Mouse (Mus musculus) intestine, postnatal 0 days (tissue): ENCODE results near the gene Cacna1a. TPM values are rescaled to one million over a fixed set of nuclear protein-coding genes. Genes with fewer than 3 reads are reported as not detected.
A peak's percentile ranks its signal among the peaks of the same experiment; 100 is the strongest.

Experiments used
- ATAC-seq: fragments of 200-750 bp; cut with Nextera tagmentation; 2 replicates; pipeline ENCODE4 v1.8.0; 2017; ENCODE audit warnings: mild to moderate bottlenecking, moderate TSS enrichment, moderate library complexity
- H3K27ac ChIP-seq: fragments of 300-500 bp; sonication (generic); 2 replicates; pipeline ENCODE4 v1.5.1; 2014; ENCODE audit warnings: mild to moderate bottlenecking, low read depth, low read length, moderate library complexity
- H3K27me3 ChIP-seq: fragments of 300-500 bp; sonication (generic); replicated peaks from 2 replicates; pipeline ENCODE4 v1.6.1; 2014; ENCODE audit warnings: low read length, mixed read lengths; ENCODE audit not compliant: control insufficient read depth, insufficient read depth
- H3K36me3 ChIP-seq: fragments of 300-500 bp; sonication (generic); 2 replicates; pipeline ENCODE4 v1.6.1; 2014; ENCODE audit warnings: mild to moderate bottlenecking, moderate library complexity; ENCODE audit not compliant: control insufficient read depth, insufficient read depth
- H3K4me1 ChIP-seq: fragments of 300-500 bp; sonication (generic); replicated peaks from 2 replicates; pipeline ENCODE4 v1.6.1; 2014; ENCODE audit warnings: antibody characterized with exemption, low read length, mixed read lengths; ENCODE audit not compliant: control insufficient read depth, insufficient read depth
- H3K4me2 ChIP-seq: fragments of 300-500 bp; sonication (generic); replicated peaks from 2 replicates; pipeline ENCODE4 v1.6.1; 2014; ENCODE audit warnings: low read depth, mild to moderate bottlenecking, moderate library complexity
- H3K4me3 ChIP-seq: fragments of 300-500 bp; sonication (generic); 2 replicates; pipeline ENCODE4 v1.5.1; 2014; ENCODE audit warnings: low read depth, low read length
- H3K9ac ChIP-seq: fragments of 300-500 bp; sonication (generic); 2 replicates; pipeline ENCODE4 v1.6.1; 2014; ENCODE audit warnings: mild to moderate bottlenecking, low read depth, low read length
- H3K9me3 ChIP-seq: fragments of 300-500 bp; sonication (generic); 2 replicates; pipeline ENCODE4 v1.6.1; 2016; ENCODE audit warnings: mixed run types; ENCODE audit not compliant: control insufficient read depth
- CTCF ChIP-seq: sonication (generic); IDR thresholded peaks from 2 replicates; pipeline ENCODE4 v1.5.1; 2016; ENCODE audit warnings: low read depth, mild to moderate bottlenecking, control low read depth, antibody characterized with exemption, moderate library complexity
- WGBS: fragments of 180-500 bp; shearing (Covaris S2); extraction: QIAGEN DNeasy Blood & Tissue Kit; methylation state at CpG from one replicate; pipeline ENCODE4 v1.1.7; 2014; 5-methylcytosine and 5-hydroxymethylcytosine counted together
- polyA plus RNA-seq: library from polyadenylated mRNA; unstranded; fragments of >200 nt; fragmentation: Nextera tagmentation; extraction: Ambion mirVana; gene quantifications from 2 replicates; pipeline ENCODE4 v1.2.1, GENCODE M21; 2015

Gene Cacna1a
- polyA plus RNA-seq, 1 experiment from 2014 or later = 2.4 TPM

DNA sequence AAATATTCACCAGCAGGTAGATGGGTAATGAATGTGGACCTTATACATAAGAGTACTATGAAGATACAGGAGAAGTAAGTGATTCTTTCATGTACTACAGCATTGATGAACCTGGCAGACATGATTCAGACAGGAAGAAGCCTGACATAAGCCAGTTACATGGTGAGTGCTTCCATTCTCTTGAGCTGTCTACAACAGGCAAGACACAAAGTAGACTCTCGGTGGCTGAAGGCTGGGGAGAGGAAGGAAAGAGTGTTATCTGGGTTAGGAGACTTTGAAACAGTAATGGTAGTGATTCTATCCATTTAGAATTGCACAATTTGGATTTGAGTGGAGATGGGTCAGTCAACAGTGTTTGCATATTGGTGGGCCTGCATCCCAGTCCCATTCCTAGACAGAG, 270.7 kb downstream of the Cacna1a start:
- peaks cover 4% of the 10 kb centered on the region; the same call in 1 of the 2 replicates for H3K4me1 ChIP-seq
- 32% methylated on average over 1 of the region's 1 CpGs for WGBS

DNA sequence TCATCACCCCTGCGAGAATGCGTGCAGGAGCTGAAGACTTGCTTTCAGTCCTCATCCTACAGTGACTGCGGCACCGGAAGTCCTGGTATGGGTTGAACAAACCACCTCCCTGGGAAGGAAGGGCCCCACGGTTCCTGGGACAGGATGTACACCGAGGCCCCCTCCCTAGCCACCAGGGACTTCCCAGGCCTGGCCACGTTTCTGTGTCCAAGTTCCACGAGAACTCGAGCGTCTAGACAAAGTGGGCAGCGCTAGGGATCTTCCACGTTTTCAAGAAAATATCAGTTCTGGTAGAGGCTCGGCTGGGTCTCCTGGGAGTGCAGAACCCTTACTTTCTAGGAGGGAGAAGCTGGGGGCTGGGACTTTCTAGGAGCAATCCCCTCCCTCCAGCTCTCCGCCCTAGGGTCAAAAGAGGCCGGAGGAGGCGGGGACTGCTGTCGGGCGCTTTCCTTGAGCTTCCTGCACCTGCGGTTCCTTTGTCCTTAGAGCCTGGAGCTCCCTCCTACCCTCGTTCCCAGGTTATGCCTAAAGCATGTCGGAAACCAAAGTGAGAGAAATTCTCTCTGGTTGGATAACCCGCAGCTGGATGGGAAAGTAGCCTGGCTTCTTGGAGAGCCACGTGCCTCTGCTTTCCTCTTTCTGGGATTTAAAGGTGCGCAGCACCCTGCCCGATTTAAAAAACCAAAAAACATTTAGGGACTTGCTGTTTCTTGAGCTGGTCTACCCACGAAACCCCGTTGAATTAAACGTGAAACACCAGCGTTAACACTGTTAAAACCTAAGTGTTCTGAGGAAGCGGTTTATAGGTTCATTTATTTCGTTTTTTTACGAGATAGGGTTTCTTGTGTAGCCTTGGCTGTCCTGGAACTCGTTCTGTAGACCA, 271.9 kb downstream of the Cacna1a start:
- no peaks in the 10 kb centered on the region for H3K36me3 ChIP-seq

More for the DNA sequence above, 270.7 kb downstream of the Cacna1a start:
- H3K9me3 ChIP-seq = no peaks in the 10 kb centered on the region
- no peaks in the 10 kb centered on the region for H3K27me3 ChIP-seq
- no peaks in the 10 kb centered on the region for H3K36me3 ChIP-seq
- TF ChIP-seq CTCF = no peak
- peak overlapping the region; percentile 99; the same call in 1 of the 2 replicates for H3K27ac ChIP-seq
- H3K4me2 ChIP-seq = peak overlapping the region; percentile 84; the same call in 1 of the 2 replicates
- H3K9ac ChIP-seq = no peak overlapping the region
- no peak for ATAC-seq
- no peak overlapping the region for H3K4me3 ChIP-seq

DNA sequence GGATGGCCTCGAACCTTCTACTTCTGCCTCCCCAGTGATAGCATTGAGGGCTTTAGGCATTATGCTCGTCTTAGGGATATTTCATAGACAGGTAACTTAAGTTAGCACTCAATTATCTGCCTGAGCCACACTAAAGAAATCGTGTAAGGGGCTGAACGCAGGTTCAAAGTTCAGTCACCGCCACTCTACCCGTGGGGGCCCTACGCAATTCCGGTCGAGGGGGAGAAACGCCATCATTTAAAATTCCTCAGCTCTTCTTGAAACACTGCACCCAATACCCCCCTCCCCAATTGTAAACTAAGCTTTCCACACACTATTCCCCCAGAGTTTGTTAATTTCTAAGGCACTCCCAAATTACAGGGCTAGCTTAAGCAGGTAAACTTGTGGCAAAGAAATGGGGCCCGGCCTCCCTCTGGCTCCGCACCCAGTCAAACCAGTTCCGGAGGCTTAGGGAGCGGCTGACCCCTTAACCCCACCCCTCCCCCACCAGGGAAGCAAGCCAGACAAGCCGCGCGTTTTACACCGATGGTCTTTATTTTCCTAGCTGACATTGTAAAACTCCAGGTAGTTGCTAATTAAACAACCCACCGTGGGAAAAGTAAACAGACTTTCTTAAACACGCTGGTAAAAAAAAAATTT, 272.7 kb downstream of the Cacna1a start:
- peak; percentile 46 for ATAC-seq

More for the DNA sequence above, 271.9 kb downstream of the Cacna1a start:
- no peak for TF ChIP-seq CTCF
- Histone ChIP-seq H3K4me1 (peaks cover 4% of the 10 kb centered on the region; the same call in 1 of the 2 replicates), H3K9ac (peak overlapping the region; percentile 99), H3K27ac (peak overlapping the region; percentile 99), H3K4me3 (peak overlapping the region; percentile 84), H3K27me3 (no peaks in the 10 kb centered on the region), H3K9me3 (no peaks in the 10 kb centered on the region), H3K4me2 (peak overlapping the region; percentile 84)
- WGBS = 3% methylated on average over 33 of the region's 33 CpGs
- peak; percentile 28 for ATAC-seq

DNA sequence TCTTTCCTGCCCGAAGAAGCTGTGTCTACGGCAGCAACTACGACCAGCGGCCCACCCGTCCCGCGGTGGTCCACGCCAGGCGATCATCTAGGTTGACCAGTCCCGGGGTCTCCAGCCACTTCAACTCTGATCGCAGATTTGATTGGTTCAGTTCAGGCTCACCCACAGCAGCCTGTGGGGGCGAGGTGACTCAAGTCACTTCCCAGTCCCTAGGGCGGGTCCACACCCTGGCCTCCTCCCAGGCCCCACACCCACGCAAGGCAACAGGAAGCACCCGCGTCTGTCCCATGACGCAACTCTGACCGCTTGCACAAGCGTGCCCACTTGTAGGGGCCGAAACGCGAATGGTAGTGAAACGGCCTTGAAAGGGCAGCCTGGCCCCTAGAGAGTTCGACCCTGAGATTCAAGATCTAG, 273.2 kb downstream of the Cacna1a start:
- no peak for TF ChIP-seq CTCF
- WGBS = under 1% methylated on average over 24 of the region's 24 CpGs

More for the DNA sequence above, 272.7 kb downstream of the Cacna1a start:
- Histone ChIP-seq H3K4me3 (peak overlapping the region; percentile 84), H3K27me3 (no peaks in the 10 kb centered on the region), H3K27ac (peak overlapping the region; percentile 99), H3K9ac (peak overlapping the region; percentile 99), H3K9me3 (no peaks in the 10 kb centered on the region), H3K36me3 (no peaks in the 10 kb centered on the region), H3K4me2 (peak overlapping the region; percentile 84), H3K4me1 (no peaks in the 10 kb centered on the region; the same call in 1 of the 2 replicates)
- no peak for TF ChIP-seq CTCF
- WGBS = 4% methylated on average over 20 of the region's 20 CpGs

DNA sequence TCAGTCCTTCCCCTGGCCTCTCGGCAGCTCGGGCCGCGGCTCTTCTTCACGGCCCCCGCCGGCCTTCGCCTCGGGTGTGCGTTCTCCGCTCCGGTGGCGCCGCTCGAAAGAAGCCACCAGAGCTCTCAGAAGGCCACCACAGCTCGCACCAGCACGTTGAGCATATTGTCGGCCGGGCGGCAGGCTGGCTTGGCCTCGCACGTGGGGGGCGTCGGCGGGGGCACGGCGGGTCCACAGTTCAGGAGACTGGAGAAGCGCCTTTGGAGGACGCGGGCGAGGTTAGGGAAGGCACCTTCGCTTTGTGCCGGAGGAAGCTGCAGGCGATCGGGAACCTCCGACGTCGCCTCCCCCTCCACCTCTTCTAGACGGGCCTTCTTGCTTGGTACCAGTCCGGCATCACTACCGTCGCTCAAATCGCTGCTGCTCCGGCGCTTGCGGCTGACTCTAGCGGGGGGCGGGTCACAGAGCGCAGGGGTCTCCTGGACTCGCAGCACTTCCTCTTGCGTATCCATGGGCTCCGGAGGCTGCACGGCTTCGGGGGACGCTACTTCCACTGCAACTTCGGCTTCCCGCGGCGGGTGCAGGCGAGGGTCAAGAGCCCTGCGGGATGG, 273.8 kb downstream of the Cacna1a start:
- Histone ChIP-seq H3K9me3 (no peaks in the 10 kb centered on the region), H3K4me3 (peak overlapping the region; percentile 84), H3K4me1 (no peaks in the 10 kb centered on the region; the same call in 1 of the 2 replicates), H3K9ac (peak overlapping the region; percentile 99), H3K4me2 (peak overlapping the region; percentile 84), H3K36me3 (no peaks in the 10 kb centered on the region), H3K27me3 (no peaks in the 10 kb centered on the region), H3K27ac (peak overlapping the region; percentile 99)
- no peak for TF ChIP-seq CTCF
- WGBS = under 1% methylated on average over 61 of the region's 61 CpGs
- no peak for ATAC-seq

More for the DNA sequence above, 273.2 kb downstream of the Cacna1a start:
- Histone ChIP-seq H3K27ac (peak overlapping the region; percentile 99), H3K4me1 (no peaks in the 10 kb centered on the region; the same call in 1 of the 2 replicates), H3K36me3 (no peaks in the 10 kb centered on the region), H3K9ac (peak overlapping the region; percentile 99), H3K9me3 (no peaks in the 10 kb centered on the region), H3K4me2 (peak overlapping the region; percentile 84), H3K4me3 (peak overlapping the region; percentile 84), H3K27me3 (no peaks in the 10 kb centered on the region)
- ATAC-seq = peak; percentile 59
